Mouse (Mus musculus) intestine, postnatal 0 days (tissue): Measurements from ENCODE around the gene Asic2. TPM values are rescaled to one million over a fixed set of nuclear protein-coding genes. Genes with fewer than 3 reads are reported as not detected.

Experiments
- ATAC-seq: fragments of 200-750 bp; cut with Nextera tagmentation; 2 replicates; pipeline ENCODE4 v1.8.0; 2017; ENCODE audit warnings: mild to moderate bottlenecking, moderate TSS enrichment, moderate library complexity
- H3K27ac ChIP-seq: fragments of 300-500 bp; sonication (generic); 2 replicates; pipeline ENCODE4 v1.5.1; 2014; ENCODE audit warnings: mild to moderate bottlenecking, low read depth, low read length, moderate library complexity
- H3K27me3 ChIP-seq: fragments of 300-500 bp; sonication (generic); replicated peaks from 2 replicates; pipeline ENCODE4 v1.6.1; 2014; ENCODE audit warnings: low read length, mixed read lengths; ENCODE audit not compliant: control insufficient read depth, insufficient read depth
- H3K36me3 ChIP-seq: fragments of 300-500 bp; sonication (generic); 2 replicates; pipeline ENCODE4 v1.6.1; 2014; ENCODE audit warnings: mild to moderate bottlenecking, moderate library complexity; ENCODE audit not compliant: control insufficient read depth, insufficient read depth
- H3K4me1 ChIP-seq: fragments of 300-500 bp; sonication (generic); replicated peaks from 2 replicates; pipeline ENCODE4 v1.6.1; 2014; ENCODE audit warnings: antibody characterized with exemption, low read length, mixed read lengths; ENCODE audit not compliant: control insufficient read depth, insufficient read depth
- H3K4me2 ChIP-seq: fragments of 300-500 bp; sonication (generic); replicated peaks from 2 replicates; pipeline ENCODE4 v1.6.1; 2014; ENCODE audit warnings: low read depth, mild to moderate bottlenecking, moderate library complexity
- H3K4me3 ChIP-seq: fragments of 300-500 bp; sonication (generic); 2 replicates; pipeline ENCODE4 v1.5.1; 2014; ENCODE audit warnings: low read depth, low read length
- H3K9ac ChIP-seq: fragments of 300-500 bp; sonication (generic); 2 replicates; pipeline ENCODE4 v1.6.1; 2014; ENCODE audit warnings: mild to moderate bottlenecking, low read depth, low read length
- H3K9me3 ChIP-seq: fragments of 300-500 bp; sonication (generic); 2 replicates; pipeline ENCODE4 v1.6.1; 2016; ENCODE audit warnings: mixed run types; ENCODE audit not compliant: control insufficient read depth
- CTCF ChIP-seq: sonication (generic); IDR thresholded peaks from 2 replicates; pipeline ENCODE4 v1.5.1; 2016; ENCODE audit warnings: low read depth, mild to moderate bottlenecking, control low read depth, antibody characterized with exemption, moderate library complexity
- WGBS: fragments of 180-500 bp; shearing (Covaris S2); extraction: QIAGEN DNeasy Blood & Tissue Kit; methylation state at CpG from one replicate; pipeline ENCODE4 v1.1.7; 2014; 5-methylcytosine and 5-hydroxymethylcytosine counted together
- polyA plus RNA-seq: library from polyadenylated mRNA; unstranded; fragments of >200 nt; fragmentation: Nextera tagmentation; extraction: Ambion mirVana; gene quantifications from 2 replicates; pipeline ENCODE4 v1.2.1, GENCODE M21; 2015

Asic2 gene
- polyA plus RNA-seq, 1 experiment from 2014 or later, result 0.55 TPM

- WGBS, result 94% methylated on average over 9 of the region's 9 CpGs
- Histone ChIP-seq H3K27ac (no peak overlapping the region), H3K9me3 (no peaks in the 10 kb centered on the region), H3K27me3 (no peaks in the 10 kb centered on the region), H3K4me2 (no peak overlapping the region), H3K36me3 (no peaks in the 10 kb centered on the region), H3K4me1 (no peaks in the 10 kb centered on the region), H3K4me3 (no peak overlapping the region), H3K9ac (no peak overlapping the region)
- no peak for ATAC-seq
- no peak for TF ChIP-seq CTCF
Measured at GRCm38 (mm10) chr11:81584506-81584905, 383.8 kb downstream of the Asic2 start.

- Histone ChIP-seq H3K9me3 (no peaks in the 10 kb centered on the region), H3K4me2 (no peak overlapping the region), H3K9ac (no peak overlapping the region), H3K36me3 (no peaks in the 10 kb centered on the region), H3K4me1 (no peaks in the 10 kb centered on the region), H3K4me3 (no peak overlapping the region), H3K27ac (no peak overlapping the region), H3K27me3 (no peaks in the 10 kb centered on the region)
- ATAC-seq, result no peak
- TF ChIP-seq CTCF, result peak; percentile 19; the same call in 1 of the 2 replicates
- 59% methylated on average over 7 of the region's 7 CpGs for WGBS
Measured at GRCm38 (mm10) chr11:81583195-81583594, 385.1 kb downstream of the Asic2 start.

- TF ChIP-seq CTCF, result no peak
- H3K27me3 ChIP-seq, result no peaks in the 10 kb centered on the region
- H3K4me3 ChIP-seq, result no peak overlapping the region
- H3K4me2 ChIP-seq, result no peak overlapping the region
- ATAC-seq, result no peak
- H3K9me3 ChIP-seq, result no peaks in the 10 kb centered on the region
- H3K9ac ChIP-seq, result no peak overlapping the region
- H3K27ac ChIP-seq, result no peak overlapping the region
- no peaks in the 10 kb centered on the region for H3K36me3 ChIP-seq
- WGBS, result 51% methylated on average over 5 of the region's 5 CpGs
- no peaks in the 10 kb centered on the region for H3K4me1 ChIP-seq
Measured at GRCm38 (mm10) chr11:81582161-81582560, 386.1 kb downstream of the Asic2 start.

- H3K9me3 ChIP-seq, result no peaks in the 10 kb centered on the region
- TF ChIP-seq CTCF, result no peak
- no peaks in the 10 kb centered on the region for H3K4me1 ChIP-seq
Measured at GRCm38 (mm10) chr11:81579753-81580152, 388.5 kb downstream of the Asic2 start.

GRCm38 (mm10) chr11:81570406-81570805 is 397.9 kb downstream of the Asic2 start:
- H3K4me1 ChIP-seq, result no peaks in the 10 kb centered on the region
- ATAC-seq, result no peak
- TF ChIP-seq CTCF, result no peak

More at GRCm38 (mm10) chr11:81579753-81580152, 388.5 kb downstream of the Asic2 start:
- Histone ChIP-seq H3K36me3 (no peaks in the 10 kb centered on the region), H3K27me3 (no peaks in the 10 kb centered on the region), H3K4me2 (no peak overlapping the region), H3K9ac (no peak overlapping the region), H3K4me3 (no peak overlapping the region), H3K27ac (no peak overlapping the region)
- no peak for ATAC-seq
- 36% methylated on average over 6 of the region's 6 CpGs for WGBS

GRCm38 (mm10) chr11:81564857-81565256 is 403.4 kb downstream of the Asic2 start:
- Histone ChIP-seq H3K9ac (no peak overlapping the region), H3K4me3 (no peak overlapping the region), H3K27ac (no peak overlapping the region), H3K27me3 (no peaks in the 10 kb centered on the region), H3K4me2 (no peak overlapping the region), H3K36me3 (no peaks in the 10 kb centered on the region), H3K9me3 (no peaks in the 10 kb centered on the region), H3K4me1 (no peaks in the 10 kb centered on the region)
- WGBS, result 80% methylated on average over 3 of the region's 3 CpGs
- ATAC-seq, result no peak
- TF ChIP-seq CTCF, result no peak

More at GRCm38 (mm10) chr11:81570406-81570805, 397.9 kb downstream of the Asic2 start:
- H3K9ac ChIP-seq, result no peak overlapping the region
- H3K27ac ChIP-seq, result no peak overlapping the region
- WGBS, result 78% methylated on average over 3 of the region's 3 CpGs
- no peaks in the 10 kb centered on the region for H3K36me3 ChIP-seq
- no peak overlapping the region for H3K4me3 ChIP-seq
- no peak overlapping the region for H3K4me2 ChIP-seq
- no peaks in the 10 kb centered on the region for H3K27me3 ChIP-seq
- H3K9me3 ChIP-seq, result no peaks in the 10 kb centered on the region

- no peaks in the 10 kb centered on the region for H3K9me3 ChIP-seq
- no peaks in the 10 kb centered on the region for H3K27me3 ChIP-seq
- no peak for ATAC-seq
- 88% methylated on average over 1 of the region's 1 CpGs for WGBS
- TF ChIP-seq CTCF, result no peak
- H3K4me1 ChIP-seq, result no peaks in the 10 kb centered on the region
- no peaks in the 10 kb centered on the region for H3K36me3 ChIP-seq
- H3K27ac ChIP-seq, result no peak overlapping the region
- H3K9ac ChIP-seq, result no peak overlapping the region
- no peak overlapping the region for H3K4me2 ChIP-seq
- no peak overlapping the region for H3K4me3 ChIP-seq
Measured at GRCm38 (mm10) chr11:81560374-81560773, 407.9 kb downstream of the Asic2 start.
